Mouse (Mus musculus): ENCODE measurements around the gene Mrrf. TPM values are rescaled to one million over a fixed set of nuclear protein-coding genes. Genes with fewer than 3 reads are reported as not detected.

Mrrf gene
- total RNA-seq (2023), result 1 to 10 TPM; 3.4 to 5.5 TPM

DNA sequence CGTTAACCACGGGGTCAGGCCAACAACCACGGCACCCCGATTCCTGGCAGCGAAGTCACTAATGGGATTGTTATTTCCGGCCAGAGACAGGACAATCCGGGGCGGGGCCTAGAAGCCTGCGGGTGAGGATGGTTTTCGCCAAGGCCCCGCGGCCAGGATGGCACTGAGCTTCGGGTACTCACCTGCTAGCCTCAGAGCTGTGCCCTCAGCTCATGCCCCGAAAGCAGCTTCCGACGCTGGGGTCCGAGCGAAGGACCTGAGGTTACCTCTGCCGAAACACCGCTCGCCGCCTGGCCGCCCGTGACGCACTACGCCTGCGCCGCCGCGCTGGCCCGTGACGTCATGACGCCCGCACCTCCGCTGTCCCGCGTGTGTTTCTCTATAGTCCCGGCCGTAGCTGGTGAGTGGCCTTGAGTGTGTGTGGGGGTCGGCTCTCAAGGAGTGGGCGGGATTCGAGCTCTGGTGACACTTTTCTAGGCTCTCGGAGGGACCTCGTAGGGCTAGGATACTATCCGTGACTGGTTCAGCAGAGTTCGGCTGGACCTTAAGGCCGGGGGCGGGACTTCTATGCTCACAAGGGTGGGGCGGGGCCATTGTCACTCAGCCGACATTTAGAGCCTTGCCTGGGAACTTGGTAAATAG is at the start of gene Mrrf, which contains the start of gene Rbm18:
TSS of gene Mrrf (plus strand) at position 90 of the 642 bp plus-strand sequence.
TSS of gene Rbm18 (minus strand) at position 474 of the 642 bp plus-strand sequence.

DNA sequence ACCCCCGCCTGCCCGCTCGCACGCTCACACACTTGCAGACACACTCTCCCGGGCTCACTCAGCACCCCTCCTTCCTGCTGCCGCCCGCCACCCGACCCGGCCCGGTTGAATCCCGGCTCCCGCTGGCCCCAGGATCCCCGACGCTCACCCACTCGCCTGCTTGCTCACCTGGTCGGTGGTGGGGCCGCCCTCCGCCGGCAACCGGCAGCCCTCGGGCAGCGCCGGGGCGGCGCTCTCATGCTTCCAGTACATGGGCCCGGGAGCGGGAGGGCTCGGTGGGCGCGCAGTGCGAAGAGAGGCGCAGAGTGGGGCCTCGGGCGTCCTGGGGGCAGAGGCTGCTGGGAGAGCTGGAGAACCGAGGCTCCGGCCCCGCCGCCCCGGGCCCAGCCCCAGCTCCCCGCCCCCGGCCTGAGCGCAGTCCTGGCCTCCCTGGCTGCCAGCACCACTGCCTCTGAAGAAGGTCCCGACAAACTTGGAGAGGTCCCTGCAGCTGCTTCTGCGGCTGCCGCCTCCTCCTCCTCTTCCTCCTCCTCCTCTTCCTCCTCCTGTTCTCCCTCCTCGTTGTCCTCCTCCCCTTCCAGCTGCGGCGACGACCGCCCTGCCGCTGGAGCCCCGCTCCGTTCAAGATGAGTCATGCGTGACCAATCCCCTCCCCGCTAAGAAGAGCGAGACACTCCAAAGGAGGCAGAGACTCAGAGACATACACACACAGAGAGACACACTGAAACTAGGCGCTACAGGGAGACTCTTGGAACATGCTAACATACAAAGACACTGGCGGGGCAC is 31.0 kb upstream of the Mrrf start, which contains the start of gene Lhx6:
TSS of gene Lhx6 (minus strand) at position 453 of the 786 bp plus-strand sequence.

GRCm38 (mm10) chr2:36230366-36230765 is 94.2 kb downstream of the Mrrf start, which contains the start of gene Ptgs1:
Ptgs1 (plus strand) TSS chr2:36230426.

Other genes with a start within 250 kb of the Mrrf start
- gene Ttll11, start 156.5 kb upstream of the Mrrf start, total RNA-seq (2023), result 1 to 10 TPM; 1.1 to 1.5 TPM
- gene Ndufa8, start 87.0 kb upstream of the Mrrf start, total RNA-seq (2023), result 10 to 100 TPM; 65.2 to 71.1 TPM
- gene Morn5, start 86.9 kb upstream of the Mrrf start, total RNA-seq (2023), result not detected
- gene Lhx6, start 31.0 kb upstream of the Mrrf start, total RNA-seq (2023), result not detected
- 10 to 100 TPM; 24.3 to 26.6 TPM for gene Rbm18, start 384 bp downstream of the Mrrf start, total RNA-seq (2023)
- gene Ptgs1, start 94.0 kb downstream of the Mrrf start, total RNA-seq (2023), result 10 to 100 TPM; 94.6 to 99.2 TPM
- gene Olfr338, start 237.1 kb downstream of the Mrrf start, total RNA-seq (2023), result under 1 TPM; 0.07 to 0.09 TPM

Measured in neutrophil, adult 59 days (primary cell).